Mouse (Mus musculus): ENCODE results near the gene Ube2k. TPM values are rescaled to one million over a fixed set of nuclear protein-coding genes. Genes with fewer than 3 reads are reported as not detected.
A peak's percentile ranks its signal among the peaks of the same experiment; 100 is the strongest.
"Not testable (repeated sequence)": the region's sequence is repeated elsewhere in the genome, so short reads cannot be mapped to it uniquely, and the experiment has no call there.

Ube2k gene
- polyA plus RNA-seq, 1 experiment, result 149 TPM

DNA sequence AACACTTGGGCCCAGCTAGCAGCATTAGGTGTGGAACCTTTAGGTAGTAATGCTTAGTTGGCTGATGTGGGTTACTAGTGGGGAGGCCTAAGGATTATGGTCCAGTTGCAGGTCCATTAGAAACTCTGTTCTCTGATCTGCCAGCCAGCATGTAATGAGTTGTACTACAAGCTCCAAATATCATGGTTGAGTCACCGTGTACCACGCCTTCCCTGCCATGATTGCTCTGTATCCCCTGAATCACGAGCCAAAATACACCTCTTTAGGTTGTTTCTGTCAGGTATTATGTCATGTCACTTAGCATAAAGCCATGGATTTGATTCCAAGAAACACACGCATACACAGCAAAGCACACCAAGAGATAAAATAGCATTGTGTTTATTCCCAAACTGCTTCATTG lies 12.2 kb upstream of the Ube2k start:
- Histone ChIP-seq H3K36me3 (ENCODE audit: control insufficient read depth, insufficient read depth, low read length) (no peaks in the 10 kb centered on the region), H3K27me3 (ENCODE audit: control insufficient read depth, insufficient read depth, low read length) (no peaks in the 10 kb centered on the region), H3K4me1 (ENCODE audit: control insufficient read depth, insufficient read depth, low read length) (no peaks in the 10 kb centered on the region; the same call in 1 of the 2 replicates), H3K4me3 (ENCODE audit: control insufficient read depth, low read depth, low read length) (no peak overlapping the region), H3K27ac (ENCODE audit: control insufficient read depth, insufficient read depth, low read depth, low read length) (no peak overlapping the region)
- TF ChIP-seq POLR2A (IDR thresholded peaks at IDR 0.05; ENCODE audit: control insufficient read depth, low read depth, low read length), result no peak
- TF ChIP-seq CTCF (IDR thresholded peaks at IDR 0.05; ENCODE audit: control insufficient read depth, insufficient read depth, insufficient replicate concordance, low read depth, low read length), result no peak

DNA sequence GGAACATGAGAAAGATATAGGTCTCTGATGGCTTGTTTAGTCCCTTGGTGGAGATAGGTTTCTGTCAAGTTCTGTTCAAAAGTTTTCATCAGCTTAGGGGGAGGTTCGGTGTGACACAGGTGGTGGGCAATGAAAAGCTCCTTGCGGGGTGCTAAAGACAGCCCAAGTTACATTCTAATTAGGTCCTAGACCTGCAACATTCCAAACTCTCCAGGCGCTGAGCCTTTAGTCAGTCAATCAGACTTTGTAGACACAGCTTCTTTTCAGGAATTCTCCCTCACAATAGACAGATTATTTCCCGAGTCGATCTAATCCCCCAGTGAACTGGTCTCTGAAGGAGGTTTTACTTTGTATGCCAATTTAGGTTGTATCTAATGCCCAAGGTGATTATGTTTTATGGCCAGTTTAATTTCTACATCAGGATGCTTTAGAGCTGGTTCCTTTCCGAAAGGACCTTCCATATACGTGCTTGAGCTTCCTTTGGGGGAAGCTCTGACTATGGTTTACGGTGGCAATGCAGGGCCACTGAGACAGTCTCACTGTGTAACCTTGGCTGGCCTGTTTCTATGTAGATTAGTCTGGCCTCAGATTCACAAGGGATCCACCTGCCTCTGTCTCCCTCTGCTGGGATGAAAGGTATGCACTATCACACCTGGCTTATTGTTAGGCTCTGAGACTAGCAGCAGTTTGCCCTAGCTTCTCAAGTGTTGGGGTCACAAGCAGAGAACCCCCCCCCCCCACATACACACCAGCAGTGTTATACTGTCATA lies 11.2 kb upstream of the Ube2k start:
- H3K36me3 ChIP-seq (ENCODE audit: control insufficient read depth, insufficient read depth, low read length), result no peaks in the 10 kb centered on the region
- no peak overlapping the region for H3K27ac ChIP-seq (ENCODE audit: control insufficient read depth, insufficient read depth, low read depth, low read length)
- H3K27me3 ChIP-seq (ENCODE audit: control insufficient read depth, insufficient read depth, low read length), result no peaks in the 10 kb centered on the region
- peak; percentile 5; the same call in 1 of the 2 replicates for TF ChIP-seq CTCF (IDR thresholded peaks at IDR 0.05; ENCODE audit: control insufficient read depth, insufficient read depth, insufficient replicate concordance, low read depth, low read length)
- no peak for TF ChIP-seq POLR2A (IDR thresholded peaks at IDR 0.05; ENCODE audit: control insufficient read depth, low read depth, low read length)
- H3K4me1 ChIP-seq (ENCODE audit: control insufficient read depth, insufficient read depth, low read length), result no peaks in the 10 kb centered on the region; the same call in 1 of the 2 replicates
- no peak overlapping the region for H3K4me3 ChIP-seq (ENCODE audit: control insufficient read depth, low read depth, low read length)

DNA sequence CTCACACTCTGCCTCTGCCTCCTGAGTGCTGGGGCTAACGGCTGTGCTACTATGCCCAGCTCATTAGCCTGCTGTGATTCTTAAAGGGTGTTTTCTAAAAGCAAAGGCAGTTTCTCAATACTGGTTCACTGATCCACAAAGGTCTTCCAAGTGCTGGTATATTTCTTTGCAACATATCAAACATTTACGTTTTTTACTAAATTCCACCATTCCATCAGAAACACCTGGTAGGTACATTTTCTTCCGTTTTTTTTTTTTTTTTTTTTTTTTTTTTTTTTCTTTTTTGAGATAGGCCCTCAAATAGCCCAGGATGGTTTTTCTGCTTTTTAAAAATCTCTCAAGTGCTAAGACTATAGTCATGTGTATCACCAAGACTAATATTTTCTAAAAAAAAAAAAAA lies 5.8 kb upstream of the Ube2k start:
- no peak for TF ChIP-seq CTCF (IDR thresholded peaks at IDR 0.05; ENCODE audit: control insufficient read depth, insufficient read depth, insufficient replicate concordance, low read depth, low read length)
- no peak for TF ChIP-seq POLR2A (IDR thresholded peaks at IDR 0.05; ENCODE audit: control insufficient read depth, low read depth, low read length)
- Histone ChIP-seq H3K36me3 (ENCODE audit: control insufficient read depth, insufficient read depth, low read length) (no peaks in the 10 kb centered on the region), H3K27ac (ENCODE audit: control insufficient read depth, insufficient read depth, low read depth, low read length) (no peak overlapping the region), H3K4me1 (ENCODE audit: control insufficient read depth, insufficient read depth, low read length) (no peaks in the 10 kb centered on the region; the same call in none of the 2 replicates), H3K27me3 (ENCODE audit: control insufficient read depth, insufficient read depth, low read length) (no peaks in the 10 kb centered on the region), H3K4me3 (ENCODE audit: control insufficient read depth, low read depth, low read length) (no peak overlapping the region)

DNA sequence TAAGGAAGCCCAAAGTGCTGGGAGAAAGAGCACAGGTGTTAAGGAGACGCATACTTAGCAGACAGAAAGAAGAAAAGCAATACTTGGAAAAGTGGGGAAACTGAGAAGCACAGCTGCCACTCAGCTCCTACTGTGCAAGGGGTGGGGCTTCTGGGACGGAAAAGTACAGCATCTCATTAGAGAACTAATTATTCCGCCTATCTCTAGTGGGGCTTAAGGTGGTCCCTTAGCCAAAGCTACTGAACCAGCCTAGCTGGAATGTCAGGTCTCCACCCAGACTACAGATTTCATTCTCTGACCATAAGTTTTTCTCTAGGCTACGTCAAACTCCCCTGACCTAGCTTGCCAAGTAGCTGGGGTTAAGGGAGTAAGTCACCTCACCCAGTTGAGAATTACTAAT lies 2.5 kb upstream of the Ube2k start:
- H3K4me1 ChIP-seq (ENCODE audit: control insufficient read depth, insufficient read depth, low read length), result no peaks in the 10 kb centered on the region; the same call in 1 of the 2 replicates
- H3K27ac ChIP-seq (ENCODE audit: control insufficient read depth, insufficient read depth, low read depth, low read length), result no peak overlapping the region
- TF ChIP-seq CTCF (IDR thresholded peaks at IDR 0.05; ENCODE audit: control insufficient read depth, insufficient read depth, insufficient replicate concordance, low read depth, low read length) (no peak), POLR2A (IDR thresholded peaks at IDR 0.05; ENCODE audit: control insufficient read depth, low read depth, low read length) (no peak)
- no peak overlapping the region for H3K4me3 ChIP-seq (ENCODE audit: control insufficient read depth, low read depth, low read length)
- H3K36me3 ChIP-seq (ENCODE audit: control insufficient read depth, insufficient read depth, low read length), result no peaks in the 10 kb centered on the region
- no peaks in the 10 kb centered on the region for H3K27me3 ChIP-seq (ENCODE audit: control insufficient read depth, insufficient read depth, low read length)

DNA sequence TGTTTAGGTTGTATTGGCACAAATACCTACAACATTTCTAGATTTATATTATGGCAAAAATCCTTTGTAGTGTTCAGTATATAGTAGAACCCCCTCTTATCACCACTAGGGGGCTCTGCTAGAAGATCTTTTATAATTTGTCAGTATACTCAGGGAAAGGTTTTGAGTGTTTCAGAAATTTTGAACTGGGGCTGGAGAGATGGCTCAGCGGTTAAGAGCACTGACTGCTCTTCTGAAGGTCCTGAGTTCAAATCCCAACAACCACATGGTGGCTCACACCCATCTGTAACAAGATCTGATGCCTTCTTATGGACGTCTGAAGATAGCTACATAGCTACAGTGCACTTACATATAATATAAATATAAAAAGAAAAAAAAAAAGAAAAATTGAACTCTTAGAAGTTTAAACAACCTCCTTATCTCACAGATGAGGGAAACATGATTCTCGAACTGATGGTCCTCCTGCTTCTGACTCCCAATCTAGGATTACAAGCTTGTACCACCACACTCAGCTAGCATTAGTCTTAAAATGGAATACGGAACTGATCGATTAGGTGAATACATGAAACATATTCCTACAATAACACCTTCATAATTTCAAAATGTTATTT lies 1.5 kb upstream of the Ube2k start:
- no peak overlapping the region; the same call in 1 of the 2 replicates for H3K4me3 ChIP-seq (ENCODE audit: control insufficient read depth, low read depth, low read length)
- no peaks in the 10 kb centered on the region; the same call in 1 of the 2 replicates for H3K4me1 ChIP-seq (ENCODE audit: control insufficient read depth, insufficient read depth, low read length)
- no peaks in the 10 kb centered on the region for H3K27me3 ChIP-seq (ENCODE audit: control insufficient read depth, insufficient read depth, low read length)
- TF ChIP-seq CTCF (IDR thresholded peaks at IDR 0.05; ENCODE audit: control insufficient read depth, insufficient read depth, insufficient replicate concordance, low read depth, low read length) (no peak), POLR2A (IDR thresholded peaks at IDR 0.05; ENCODE audit: control insufficient read depth, low read depth, low read length) (no peak)
- H3K36me3 ChIP-seq (ENCODE audit: control insufficient read depth, insufficient read depth, low read length), result no peaks in the 10 kb centered on the region
- no peak overlapping the region for H3K27ac ChIP-seq (ENCODE audit: control insufficient read depth, insufficient read depth, low read depth, low read length)

DNA sequence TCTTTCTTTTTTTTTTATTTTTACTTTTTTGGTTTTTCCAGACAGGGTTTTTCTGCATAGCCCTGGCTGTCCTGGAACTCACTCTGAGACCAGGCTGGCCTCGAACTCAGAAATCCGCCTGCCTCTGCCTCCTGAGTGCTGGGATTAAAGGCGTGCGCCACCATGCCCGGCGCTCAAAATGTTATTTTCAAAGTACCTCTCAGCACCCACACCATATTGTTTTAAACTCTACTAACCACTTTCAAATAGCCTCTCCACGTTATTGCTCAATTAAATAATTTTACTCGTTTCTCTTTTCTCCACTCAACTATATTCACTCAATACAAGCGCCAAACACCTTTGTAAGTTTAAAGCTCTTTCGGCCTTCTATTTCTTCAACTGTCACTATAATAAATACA lies 966 bp upstream of the Ube2k start:
- Histone ChIP-seq H3K27ac (ENCODE audit: control insufficient read depth, insufficient read depth, low read depth, low read length) (peak overlapping the region; percentile 99), H3K4me3 (ENCODE audit: control insufficient read depth, low read depth, low read length) (peak overlapping the region; percentile 100)
- H3K4me1 ChIP-seq (ENCODE audit: control insufficient read depth, insufficient read depth, low read length); H3K36me3 ChIP-seq (ENCODE audit: control insufficient read depth, insufficient read depth, low read length); H3K27me3 ChIP-seq (ENCODE audit: control insufficient read depth, insufficient read depth, low read length): not testable (repeated sequence)

DNA sequence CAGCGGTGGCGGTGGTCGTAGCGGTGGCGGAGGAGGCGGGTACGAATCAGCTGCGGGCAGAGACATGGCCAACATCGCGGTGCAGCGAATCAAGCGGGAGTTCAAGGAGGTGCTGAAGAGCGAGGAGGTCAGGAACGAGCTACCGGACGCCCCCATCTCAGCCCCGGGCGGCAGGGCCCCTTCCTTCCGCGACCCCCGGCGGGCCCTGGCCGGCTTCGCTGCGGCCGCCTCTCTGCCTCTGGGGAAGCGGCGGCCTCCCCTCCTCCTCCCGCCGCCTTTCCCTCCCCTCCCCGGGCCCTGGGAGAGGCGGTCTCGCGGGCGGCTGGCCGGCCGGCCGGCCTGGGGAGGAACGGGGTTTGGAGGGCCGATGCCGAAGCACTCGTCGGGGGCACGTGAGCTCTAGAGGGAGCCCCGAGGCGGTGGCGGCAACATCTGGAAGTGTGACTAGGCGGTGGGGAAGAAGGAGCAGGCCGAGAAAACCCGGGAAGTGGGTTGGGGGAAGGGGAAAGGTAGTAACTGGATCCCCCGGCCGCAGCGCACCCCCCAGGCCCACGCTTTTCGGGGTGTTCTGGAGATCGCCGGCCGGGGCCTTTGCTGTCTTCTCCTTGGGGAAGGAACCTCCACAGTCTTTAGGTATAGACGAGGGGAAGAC lies 513 bp downstream of the Ube2k start:
- Histone ChIP-seq H3K4me1 (ENCODE audit: control insufficient read depth, insufficient read depth, low read length) (no peaks in the 10 kb centered on the region; the same call in 1 of the 2 replicates), H3K36me3 (ENCODE audit: control insufficient read depth, insufficient read depth, low read length) (no peaks in the 10 kb centered on the region), H3K4me3 (ENCODE audit: control insufficient read depth, low read depth, low read length) (peak overlapping the region; percentile 100), H3K27ac (ENCODE audit: control insufficient read depth, insufficient read depth, low read depth, low read length) (peak overlapping the region; percentile 99), H3K27me3 (ENCODE audit: control insufficient read depth, insufficient read depth, low read length) (no peaks in the 10 kb centered on the region)
- TF ChIP-seq POLR2A (IDR thresholded peaks at IDR 0.05; ENCODE audit: control insufficient read depth, low read depth, low read length), result no peak
- TF ChIP-seq CTCF (IDR thresholded peaks at IDR 0.05; ENCODE audit: control insufficient read depth, insufficient read depth, insufficient replicate concordance, low read depth, low read length), result no peak
